Mouse (Mus musculus) cerebellum, adult (tissue): ENCODE measurements at regions not wholly inside any gene's neighbourhood (a gene's known extent, or its start where the extent isn't known, plus 50 kb on each side); places are given as distances from the start of the nearest gene placed in this dataset.
"Not testable (repeated sequence)": the region's sequence is repeated elsewhere in the genome, so short reads cannot be mapped to it uniquely, and the experiment has no call there.

ENCODE experiments used
- ATAC-seq: cut with Nextera tagmentation; 2 replicates; pipeline ENCODE4 v1.9.2; 2017; ENCODE audit warnings: mild to moderate bottlenecking, moderate library complexity, mixed read lengths; ENCODE audit not compliant: insufficient number of reproducible peaks, low FRiP score, low TSS enrichment

DNA sequence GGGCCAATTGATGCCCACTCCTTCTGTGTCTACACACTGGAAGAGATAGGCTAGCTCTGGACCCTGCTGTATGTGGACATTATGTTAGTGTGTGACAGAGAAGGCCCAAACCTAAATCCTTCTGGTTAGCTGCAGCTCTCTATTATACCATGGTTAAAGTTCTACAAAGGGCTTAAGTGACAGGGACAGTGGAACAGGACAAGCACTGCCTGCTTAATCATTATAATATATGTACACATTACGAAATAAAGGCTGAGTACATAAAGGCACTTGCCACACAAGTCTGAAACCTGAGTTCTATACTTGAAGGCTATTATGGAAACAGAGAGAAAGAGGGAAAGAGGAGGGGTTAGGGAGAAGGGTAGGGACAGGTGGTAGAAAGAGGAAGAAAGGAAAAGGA, 55.2 kb downstream of the Rdh14 start:
- no peak for ATAC-seq

GRCm38 (mm10) chr12:10457960-10458655, 67.5 kb downstream of the Rdh14 start:
- ATAC-seq, result no peak

DNA sequence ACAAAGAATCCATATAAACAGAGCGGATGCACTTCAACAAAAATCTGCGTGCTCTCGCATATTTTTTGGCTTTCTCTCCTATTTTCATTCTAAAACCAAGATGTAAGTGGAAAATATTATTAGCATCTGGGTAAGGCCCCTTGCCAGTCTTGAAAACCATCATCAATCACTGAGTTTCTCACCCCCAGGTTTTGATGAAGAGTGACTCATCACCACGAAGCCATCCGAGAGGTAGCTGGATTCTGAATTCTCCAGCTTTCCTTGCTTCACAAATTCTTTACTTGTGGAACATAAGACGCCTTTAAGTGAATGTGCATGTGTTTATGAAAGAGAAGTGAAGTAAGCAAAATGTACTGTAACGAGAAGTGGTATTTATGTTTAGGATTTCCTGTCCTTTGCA, 71.2 kb downstream of the Rdh14 start:
- no peak for ATAC-seq

- no peak for ATAC-seq
These were observed 72.4 kb downstream of the Rdh14 start for GRCm38 (mm10) chr12:10462956-10463355.

GRCm38 (mm10) chr12:10473986-10474385, 83.4 kb downstream of the Rdh14 start:
- no peak for ATAC-seq

GRCm38 (mm10) chr12:10480781-10481180, 90.2 kb downstream of the Rdh14 start:
- ATAC-seq, result no peak

GRCm38 (mm10) chr12:10482294-10483010, 91.9 kb downstream of the Rdh14 start:
- no peak for ATAC-seq

- no peak for ATAC-seq
These were observed 116.1 kb downstream of the Rdh14 start for GRCm38 (mm10) chr12:10506721-10507120.

DNA sequence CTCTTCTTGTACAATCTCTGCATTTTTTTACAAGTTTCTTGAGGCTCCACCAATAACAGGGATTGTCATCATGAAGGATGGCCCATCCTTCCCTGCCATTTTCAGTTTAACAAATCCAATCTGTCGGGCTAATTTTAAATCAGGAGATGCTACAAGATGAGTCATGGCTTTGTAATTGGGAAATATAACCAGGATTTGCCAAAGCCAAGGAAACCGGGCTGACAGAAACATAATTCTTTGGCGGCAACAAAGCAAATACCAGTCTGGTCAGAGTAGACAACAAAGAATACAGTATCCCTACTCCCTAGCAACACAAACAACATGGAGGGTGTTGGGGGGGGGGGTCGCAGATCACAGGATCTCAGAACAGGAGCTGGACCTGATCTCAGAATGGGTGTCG, 123.0 kb downstream of the Rdh14 start:
- ATAC-seq, result no peak

DNA sequence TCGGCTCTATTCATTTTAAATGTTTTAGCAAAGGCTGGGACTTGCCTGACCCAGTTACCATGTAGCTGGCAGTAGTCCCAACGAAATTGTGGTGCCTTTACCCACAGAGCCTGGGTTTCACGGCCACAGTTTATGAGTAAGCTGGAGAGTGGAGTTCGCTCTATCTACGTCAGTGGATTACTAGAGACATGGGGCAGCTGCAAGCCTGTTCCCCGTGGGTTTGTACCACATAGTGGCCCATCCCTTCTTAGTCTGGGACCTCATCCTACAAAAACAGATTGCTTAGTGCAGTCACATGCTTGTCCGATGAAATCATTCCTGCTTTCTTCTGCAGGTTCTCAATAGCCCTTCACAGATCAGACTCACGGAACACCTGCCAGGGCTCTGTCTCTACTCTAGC, 123.7 kb downstream of the Rdh14 start:
- ATAC-seq, result no peak

DNA sequence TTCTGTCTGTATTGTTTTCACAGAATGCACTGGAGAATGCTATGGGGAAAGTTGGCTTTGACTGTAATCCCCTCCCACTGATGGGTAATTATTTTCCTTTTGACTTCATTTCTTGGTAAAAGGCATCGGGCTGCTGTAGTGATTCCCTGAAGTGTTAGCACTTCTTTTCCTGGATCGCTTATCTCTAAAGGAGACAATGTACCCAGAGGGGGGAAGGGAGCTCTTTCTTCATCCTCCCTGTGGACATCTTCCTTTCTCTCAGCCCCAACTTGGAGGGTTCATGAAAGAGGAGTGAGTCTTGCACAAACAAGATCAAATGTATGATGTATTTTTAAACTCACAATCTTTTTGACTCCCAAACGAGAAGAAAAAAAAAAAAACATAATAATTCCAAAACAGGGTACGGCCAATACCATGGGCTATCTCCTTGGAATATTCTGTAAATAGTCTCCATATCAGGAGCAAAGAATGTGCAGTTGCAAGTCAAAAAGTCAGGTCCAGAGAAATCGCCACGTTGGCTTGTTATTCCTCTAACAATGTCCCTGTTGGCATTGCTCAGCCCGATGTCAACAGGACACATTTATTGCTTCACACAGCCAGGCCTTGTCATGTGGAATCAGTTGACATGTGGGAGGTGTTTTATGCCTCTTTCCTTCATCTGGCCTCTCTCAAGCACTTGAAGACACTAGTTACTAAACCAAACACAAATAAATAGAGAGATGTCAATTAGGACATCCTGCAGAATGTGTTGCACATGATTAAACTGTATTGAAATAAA, 134.1 kb downstream of the Rdh14 start:
- ATAC-seq, result no peak

DNA sequence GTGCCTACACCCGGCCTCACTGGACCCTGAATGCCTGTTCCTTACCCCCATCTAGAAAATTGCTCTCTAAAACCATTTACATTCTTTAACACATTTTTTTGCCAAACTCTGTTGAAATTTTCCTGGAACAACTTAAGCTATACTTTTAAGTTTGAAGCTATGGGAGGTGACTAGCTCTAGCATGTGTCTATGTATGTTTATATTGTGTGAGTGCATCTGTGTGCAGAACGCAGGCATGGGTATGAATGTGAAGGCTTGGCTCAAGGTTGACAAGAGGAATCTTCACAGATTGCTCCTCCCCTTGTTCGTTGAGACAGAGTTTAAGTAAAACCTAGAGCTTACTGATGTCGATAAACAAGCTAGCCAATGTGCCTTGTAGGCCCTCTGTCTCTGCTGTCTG, 135.4 kb downstream of the Rdh14 start:
- ATAC-seq, result no peak

GRCm38 (mm10) chr12:10529077-10529476, 138.5 kb downstream of the Rdh14 start:
- ATAC-seq, result no peak

GRCm38 (mm10) chr12:10530996-10531395, 140.4 kb downstream of the Rdh14 start:
- no peak for ATAC-seq

DNA sequence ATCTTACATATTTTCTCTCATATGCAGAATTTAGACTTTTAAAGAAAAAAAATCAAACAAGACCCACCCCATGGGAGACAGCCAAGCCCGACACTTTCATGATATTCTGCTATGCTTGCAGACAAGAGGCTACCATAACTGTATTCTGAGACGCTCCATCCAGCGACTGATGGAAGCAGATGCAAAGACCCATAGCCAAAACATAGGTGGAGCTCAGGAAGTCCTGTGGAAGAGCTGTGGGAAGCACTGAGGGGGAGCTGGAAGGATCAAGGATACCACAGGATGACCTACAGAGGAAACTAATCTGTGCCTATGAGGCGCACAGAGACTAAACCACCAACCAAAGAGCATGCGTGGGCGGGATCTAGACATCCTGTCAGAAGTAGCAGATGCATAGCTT, 143.4 kb downstream of the Rdh14 start:
- no peak for ATAC-seq

- no peak for ATAC-seq
These were observed 145.7 kb downstream of the Rdh14 start for GRCm38 (mm10) chr12:10536239-10536638.

DNA sequence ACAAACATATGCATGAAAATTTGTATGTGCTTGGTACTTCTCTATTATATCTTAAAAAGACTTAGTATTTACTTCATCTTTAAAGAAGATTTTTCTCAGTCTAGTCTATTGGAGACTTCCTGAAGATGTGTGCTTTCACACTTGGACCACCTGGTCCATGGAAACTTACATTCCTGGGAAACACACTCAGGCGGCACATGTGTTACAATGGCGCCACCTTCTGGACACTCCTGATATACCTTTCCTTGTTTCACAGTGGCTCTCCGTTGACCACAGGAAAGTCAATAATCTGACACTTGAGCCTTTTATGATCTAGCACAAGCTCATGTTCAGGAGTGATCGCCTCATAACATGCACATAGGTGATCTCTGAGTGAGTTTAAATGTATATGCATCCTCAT, 146.5 kb downstream of the Rdh14 start:
- ATAC-seq, result no peak

DNA sequence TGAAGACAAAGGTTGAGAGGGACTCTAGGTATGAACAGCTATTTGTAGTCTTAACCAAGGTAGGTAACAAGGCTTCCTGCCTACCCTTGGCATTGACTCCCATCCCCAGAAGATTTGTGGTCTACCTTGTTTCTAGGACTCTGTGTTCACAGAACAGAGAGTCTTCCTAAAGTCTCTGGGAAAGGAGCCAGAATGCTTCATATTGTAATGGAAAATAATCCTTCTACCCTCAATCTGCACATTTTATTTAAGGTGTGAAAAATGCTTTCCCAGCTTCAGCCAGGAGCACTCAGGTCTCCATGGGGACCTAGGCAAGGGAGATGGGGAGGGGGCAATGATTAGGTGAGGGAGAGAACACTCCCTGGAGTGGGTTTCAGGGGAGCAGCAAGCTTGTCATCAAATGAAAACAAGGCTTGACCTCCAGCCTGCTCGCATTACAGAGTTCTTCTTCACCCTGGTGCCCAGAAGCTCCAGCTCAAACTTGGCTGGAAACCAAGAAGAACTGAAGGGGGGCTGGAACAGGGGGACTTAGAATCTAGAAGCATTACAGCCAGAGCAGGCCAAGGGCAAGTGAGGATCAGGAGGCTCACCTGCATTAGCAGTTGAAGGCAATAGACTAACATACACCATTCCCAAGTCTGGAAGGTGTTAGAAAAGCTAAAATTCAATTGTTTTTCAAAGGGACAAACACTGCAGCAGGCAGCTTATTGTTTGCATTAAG, 159.1 kb downstream of the Rdh14 start:
- no peak for ATAC-seq

GRCm38 (mm10) chr12:10554701-10555100, 164.1 kb downstream of the Rdh14 start:
- ATAC-seq, result not testable (repeated sequence)

GRCm38 (mm10) chr12:10562966-10563365, 172.4 kb downstream of the Rdh14 start:
- no peak for ATAC-seq

GRCm38 (mm10) chr12:10567881-10568280, 177.3 kb downstream of the Rdh14 start:
- ATAC-seq, result no peak
